Mouse (Mus musculus): ENCODE results near the gene Gjc1.
A peak's percentile ranks its signal among the peaks of the same experiment; 100 is the strongest.

Gene Gjc1

GRCm38 (mm10) chr11:102819021-102819782 is at the start of gene Gjc1:
Gjc1 (minus strand) TSS chr11:102819700.
- DNase-seq, result peak; percentile 49

- no peak for DNase-seq
These were observed 44.8 kb upstream of the Gjc1 start for GRCm38 (mm10) chr11:102864272-102864671.

GRCm38 (mm10) chr11:102859933-102860332 is 40.4 kb upstream of the Gjc1 start:
- DNase-seq, result peak; percentile 49

- DNase-seq, result no peak
These were observed 39.5 kb upstream of the Gjc1 start for GRCm38 (mm10) chr11:102858951-102859350.

GRCm38 (mm10) chr11:102855941-102856340 is 36.4 kb upstream of the Gjc1 start:
- DNase-seq, result no peak

- DNase-seq, result no peak
These were observed 34.3 kb upstream of the Gjc1 start for GRCm38 (mm10) chr11:102853760-102854159.

- DNase-seq, result no peak
These were observed 32.4 kb upstream of the Gjc1 start for GRCm38 (mm10) chr11:102851883-102852282.

- DNase-seq, result no peak
These were observed 26.4 kb upstream of the Gjc1 start for GRCm38 (mm10) chr11:102845926-102846325.

GRCm38 (mm10) chr11:102838616-102839150 is 19.2 kb upstream of the Gjc1 start:
- DNase-seq, result no peak

GRCm38 (mm10) chr11:102838126-102838525 is 18.6 kb upstream of the Gjc1 start:
- DNase-seq, result no peak

GRCm38 (mm10) chr11:102837385-102837784 is 17.9 kb upstream of the Gjc1 start:
- no peak for DNase-seq

GRCm38 (mm10) chr11:102836146-102836545 is 16.6 kb upstream of the Gjc1 start:
- no peak for DNase-seq

- DNase-seq, result no peak
These were observed 16.0 kb upstream of the Gjc1 start, which contains the start of gene Higd1b for GRCm38 (mm10) chr11:102835549-102835948. Higd1b (plus strand) TSS chr11:102835849.

- DNase-seq, result no peak
These were observed 14.7 kb upstream of the Gjc1 start for GRCm38 (mm10) chr11:102834219-102834618.

- DNase-seq, result no peak
These were observed 13.3 kb upstream of the Gjc1 start for GRCm38 (mm10) chr11:102832700-102833297.

GRCm38 (mm10) chr11:102830276-102830675 is 10.8 kb upstream of the Gjc1 start:
- DNase-seq, result no peak

- no peak for DNase-seq
These were observed 7.6 kb upstream of the Gjc1 start for GRCm38 (mm10) chr11:102827097-102827496.

- DNase-seq, result no peak
These were observed 7.0 kb upstream of the Gjc1 start for GRCm38 (mm10) chr11:102826476-102826875.

GRCm38 (mm10) chr11:102821231-102821630 is 1.7 kb upstream of the Gjc1 start:
- no peak for DNase-seq

GRCm38 (mm10) chr11:102820432-102820831 is 932 bp upstream of the Gjc1 start:
- DNase-seq, result no peak

- peak; percentile 15 for DNase-seq
These were observed 384 bp upstream of the Gjc1 start for GRCm38 (mm10) chr11:102819783-102820385.

- no peak for DNase-seq
These were observed 1.1 kb downstream of the Gjc1 start for GRCm38 (mm10) chr11:102818121-102819020.

GRCm38 (mm10) chr11:102814881-102815280 is 4.6 kb downstream of the Gjc1 start:
- no peak for DNase-seq
